Mouse (Mus musculus): ENCODE data around the gene Slc15a3. TPM values are rescaled to one million over a fixed set of nuclear protein-coding genes. Genes with fewer than 3 reads are reported as not detected.

The Slc15a3 gene
- polyA plus RNA-seq, 1 experiment from 2014 or later: 0.20 TPM

- Histone ChIP-seq H3K36me3 (peaks cover 85% of the 10 kb centered on the region), H3K27me3 (replicated peaks) (no peaks in the 10 kb centered on the region), H3K4me1 (no peaks in the 10 kb centered on the region), H3K4me3 (no peak overlapping the region), H3K27ac (no peak overlapping the region), H3K9ac (no peak overlapping the region), H3K4me2 (replicated peaks) (no peak overlapping the region), H3K9me3 (no peaks in the 10 kb centered on the region)
- 72% methylated on average over 7 of the region's 7 CpGs for WGBS
- ATAC-seq (ENCODE audit: low FRiP score, low read depth): peak; percentile 46; the same call in 1 of the 2 replicates
Measured at GRCm38 (mm10) chr19:10904927-10905727, 65.6 kb downstream of the Slc15a3 start.

- Histone ChIP-seq H3K4me3 (no peak overlapping the region), H3K27ac (no peak overlapping the region), H3K4me2 (replicated peaks) (no peak overlapping the region), H3K27me3 (replicated peaks) (no peaks in the 10 kb centered on the region), H3K9ac (no peak overlapping the region), H3K9me3 (no peaks in the 10 kb centered on the region), H3K36me3 (peaks cover 79% of the 10 kb centered on the region), H3K4me1 (no peaks in the 10 kb centered on the region)
- ATAC-seq (ENCODE audit: low FRiP score, low read depth): no peak
- WGBS: 95% methylated on average over 5 of the region's 5 CpGs
Measured at GRCm38 (mm10) chr19:10905728-10906000, 66.1 kb downstream of the Slc15a3 start.

- Histone ChIP-seq H3K27me3 (replicated peaks) (no peaks in the 10 kb centered on the region), H3K36me3 (peaks cover 57% of the 10 kb centered on the region), H3K4me2 (replicated peaks) (no peak overlapping the region), H3K4me3 (no peak overlapping the region), H3K9me3 (no peaks in the 10 kb centered on the region), H3K4me1 (no peaks in the 10 kb centered on the region), H3K9ac (no peak overlapping the region), H3K27ac (no peak overlapping the region)
- ATAC-seq (ENCODE audit: low FRiP score, low read depth): no peak
- 55% methylated on average over 3 of the region's 3 CpGs for WGBS
Measured at GRCm38 (mm10) chr19:10907891-10908290, 68.4 kb downstream of the Slc15a3 start.

Other genes with a start within 250 kb of the Slc15a3 start
- 369 and 375 TPM in 2 replicates for gene Ddb1, start 234.4 kb upstream of the Slc15a3 start, polyA plus RNA-seq (2016; fragmentation: Nextera tagmentation; extraction: Ambion mirVana)
- gene Tkfc, start 234.1 kb upstream of the Slc15a3 start, polyA plus RNA-seq (2016; fragmentation: Nextera tagmentation; extraction: Ambion mirVana): 20.6 and 21.2 TPM in 2 replicates
- gene Vwce, start 205.5 kb upstream of the Slc15a3 start, polyA plus RNA-seq (2016; fragmentation: Nextera tagmentation; extraction: Ambion mirVana): 0.33 and 0.87 TPM in 2 replicates
- not detected in 2 replicates for gene Pga5, start 161.7 kb upstream of the Slc15a3 start, polyA plus RNA-seq (2016; fragmentation: Nextera tagmentation; extraction: Ambion mirVana)
- 33.8 and 39.2 TPM in 2 replicates for gene Vps37c, start 151.0 kb upstream of the Slc15a3 start, polyA plus RNA-seq (2016; fragmentation: Nextera tagmentation; extraction: Ambion mirVana)
- 0.08 TPM in 1 of 2 replicates, not detected in the other for gene Cd5, start 100.7 kb upstream of the Slc15a3 start, polyA plus RNA-seq (2016; fragmentation: Nextera tagmentation; extraction: Ambion mirVana)
- gene Cd6, start 9.7 kb upstream of the Slc15a3 start, polyA plus RNA-seq (2016; fragmentation: Nextera tagmentation; extraction: Ambion mirVana): 0.06 TPM in 1 of 2 replicates, not detected in the other
- 151 and 157 TPM in 2 replicates for gene Tmem132a, start 30.2 kb downstream of the Slc15a3 start, polyA plus RNA-seq (2016; fragmentation: Nextera tagmentation; extraction: Ambion mirVana)
- 38.7 and 39.1 TPM in 2 replicates for gene Tmem109, start 42.3 kb downstream of the Slc15a3 start, polyA plus RNA-seq (2016; fragmentation: Nextera tagmentation; extraction: Ambion mirVana)
- gene Prpf19, start 55.5 kb downstream of the Slc15a3 start, polyA plus RNA-seq (2016; fragmentation: Nextera tagmentation; extraction: Ambion mirVana): 39.0 and 44.8 TPM in 2 replicates
- 0.10 TPM in 1 of 2 replicates, not detected in the other for gene Zp1, start 80.9 kb downstream of the Slc15a3 start, polyA plus RNA-seq (2016; fragmentation: Nextera tagmentation; extraction: Ambion mirVana)
- 0.19 TPM in 1 of 2 replicates, not detected in the other for gene Ptgdr2, start 97.4 kb downstream of the Slc15a3 start, polyA plus RNA-seq (2016; fragmentation: Nextera tagmentation; extraction: Ambion mirVana)
- gene Ccdc86, start 109.5 kb downstream of the Slc15a3 start, polyA plus RNA-seq (2016; fragmentation: Nextera tagmentation; extraction: Ambion mirVana): 20.4 and 21.5 TPM in 2 replicates
- gene Ms4a10, start 134.9 kb downstream of the Slc15a3 start, polyA plus RNA-seq (2016; fragmentation: Nextera tagmentation; extraction: Ambion mirVana): not detected in 2 replicates
- not detected in 2 replicates for gene Ms4a15, start 153.5 kb downstream of the Slc15a3 start, polyA plus RNA-seq (2016; fragmentation: Nextera tagmentation; extraction: Ambion mirVana)
- not detected in 2 replicates for gene Ms4a18, start 178.3 kb downstream of the Slc15a3 start, polyA plus RNA-seq (2016; fragmentation: Nextera tagmentation; extraction: Ambion mirVana)
- not detected in 2 replicates for gene Ms4a8a, start 241.4 kb downstream of the Slc15a3 start, polyA plus RNA-seq (2016; fragmentation: Nextera tagmentation; extraction: Ambion mirVana)